Mouse (Mus musculus): Measurements from ENCODE around the gene Megf11. TPM values are rescaled to one million over a fixed set of nuclear protein-coding genes. Genes with fewer than 3 reads are reported as not detected.
A peak's percentile ranks its signal among the peaks of the same experiment; 100 is the strongest.

Gene Megf11
- polyA plus RNA-seq, 1 experiment from 2014 or later: 0.65 TPM

DNA sequence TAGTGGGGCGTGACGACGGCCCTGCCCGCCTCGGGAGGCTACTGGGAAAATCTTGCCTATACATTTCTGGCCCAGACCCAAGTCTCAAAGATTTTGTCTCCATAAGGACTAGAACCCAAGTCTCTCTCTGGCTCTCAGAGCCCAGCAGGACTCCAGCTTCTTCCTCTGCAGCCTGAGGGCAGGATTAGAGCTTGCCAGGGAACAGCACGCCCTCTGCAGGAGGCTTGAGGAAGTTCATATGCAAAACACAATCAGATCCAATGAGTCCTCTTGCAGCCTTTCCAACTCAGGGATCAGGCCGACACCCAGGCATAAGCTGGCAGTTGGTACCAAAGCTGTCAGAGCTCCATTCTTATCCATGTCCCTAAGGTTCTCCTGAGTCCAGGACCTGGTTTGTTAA lies 122.6 kb downstream of the Megf11 start:
- peak; percentile 17 for DNase-seq (ENCODE audit: low spot score)
- no peaks in the 10 kb centered on the region for H3K4me1 ChIP-seq (ENCODE audit: control insufficient read depth, insufficient read depth, low read length)
- no peaks in the 10 kb centered on the region for H3K27me3 ChIP-seq (ENCODE audit: control insufficient read depth, insufficient read depth, low read length)
- WGBS: 53% methylated on average over 7 of the region's 7 CpGs
- H3K27ac ChIP-seq (replicated peaks; ENCODE audit: low read depth, low read length): no peak overlapping the region
- no peak overlapping the region for H3K4me3 ChIP-seq (ENCODE audit: low read depth, low read length)
- H3K4me2 ChIP-seq (ENCODE audit: low read depth, low read length): no peak overlapping the region
- no peaks in the 10 kb centered on the region for H3K9me3 ChIP-seq (replicated peaks; ENCODE audit: control insufficient read depth, low read length)
- no peak overlapping the region for H3K9ac ChIP-seq (replicated peaks; ENCODE audit: low read length)
- no peak for ATAC-seq (replicated peaks; ENCODE audit: insufficient number of reproducible peaks, low FRiP score, low TSS enrichment, low read depth)
- H3K36me3 ChIP-seq (replicated peaks; ENCODE audit: control insufficient read depth, insufficient read depth, low read depth, low read length): no peaks in the 10 kb centered on the region

DNA sequence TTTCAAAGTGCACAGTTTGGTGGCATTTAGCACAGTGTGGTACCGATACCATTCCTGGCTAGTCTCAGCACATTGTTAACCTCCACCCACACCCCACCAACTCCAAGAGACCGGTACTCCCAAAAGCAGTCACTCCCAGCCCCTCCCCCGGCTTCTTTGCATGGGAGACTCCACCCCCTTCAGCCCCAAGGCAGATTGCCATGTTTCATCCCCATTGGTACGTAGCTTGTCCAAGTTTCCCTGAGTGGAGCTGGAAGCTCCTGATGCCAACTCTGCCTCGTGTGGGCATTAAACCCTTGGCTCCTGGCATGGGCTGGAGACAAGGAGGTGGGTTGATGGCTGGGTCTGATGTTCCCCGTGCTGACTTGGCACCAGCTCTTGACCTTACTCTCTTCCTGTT lies 129.4 kb downstream of the Megf11 start:
- Histone ChIP-seq H3K9me3 (replicated peaks; ENCODE audit: control insufficient read depth, low read length) (no peaks in the 10 kb centered on the region), H3K9ac (replicated peaks; ENCODE audit: low read length) (no peak overlapping the region), H3K36me3 (replicated peaks; ENCODE audit: control insufficient read depth, insufficient read depth, low read depth, low read length) (no peaks in the 10 kb centered on the region), H3K27me3 (ENCODE audit: control insufficient read depth, insufficient read depth, low read length) (no peaks in the 10 kb centered on the region), H3K4me2 (ENCODE audit: low read depth, low read length) (no peak overlapping the region), H3K4me3 (ENCODE audit: low read depth, low read length) (no peak overlapping the region), H3K27ac (replicated peaks; ENCODE audit: low read depth, low read length) (no peak overlapping the region), H3K4me1 (ENCODE audit: control insufficient read depth, insufficient read depth, low read length) (no peaks in the 10 kb centered on the region)
- WGBS: 57% methylated on average over 6 of the region's 6 CpGs
- DNase-seq (ENCODE audit: low spot score) (no peak), ATAC-seq (replicated peaks; ENCODE audit: insufficient number of reproducible peaks, low FRiP score, low TSS enrichment, low read depth) (no peak)

DNA sequence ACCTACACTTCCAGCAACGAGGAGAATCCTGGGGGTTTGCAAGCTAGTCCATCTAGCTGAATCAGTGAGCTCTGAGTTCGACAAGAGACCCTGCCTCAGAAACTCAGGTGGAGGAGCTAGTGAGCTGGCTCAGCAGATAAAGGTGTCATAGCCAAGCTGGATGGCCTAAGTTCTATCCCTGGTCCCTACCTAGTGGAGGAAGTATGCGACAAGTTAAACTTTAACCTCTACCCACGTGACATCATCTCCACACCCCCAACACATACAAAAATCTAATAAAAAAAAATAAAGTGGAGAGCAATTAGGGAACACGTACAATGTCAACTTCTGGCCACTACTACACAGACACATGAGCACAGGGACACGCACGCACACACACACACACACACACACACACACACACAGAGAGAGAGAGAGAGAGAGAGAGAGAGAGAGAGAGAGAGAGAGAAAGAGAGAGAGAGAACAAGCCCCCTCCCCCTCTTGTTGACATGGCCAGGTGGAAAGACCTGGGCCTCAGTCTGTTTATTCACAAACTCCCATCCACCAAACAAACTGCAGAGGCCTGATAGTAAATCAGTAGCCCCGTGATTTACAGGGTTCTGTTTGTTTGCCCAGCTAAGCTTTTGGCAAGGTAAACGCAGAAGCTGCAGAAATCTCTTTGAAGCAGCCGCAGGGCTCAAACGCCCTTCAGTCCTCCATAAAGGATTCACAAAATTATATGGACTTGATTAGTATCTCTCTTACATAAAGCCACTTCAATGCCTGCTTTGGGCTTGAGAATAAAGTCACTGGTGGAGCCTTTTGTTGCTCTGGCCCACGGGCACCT lies 134.7 kb downstream of the Megf11 start:
- no peak for ATAC-seq (replicated peaks; ENCODE audit: insufficient number of reproducible peaks, low FRiP score, low TSS enrichment, low read depth)
- H3K4me2 ChIP-seq (ENCODE audit: low read depth, low read length): no peak overlapping the region
- no peaks in the 10 kb centered on the region for H3K36me3 ChIP-seq (replicated peaks; ENCODE audit: control insufficient read depth, insufficient read depth, low read depth, low read length)
- no peaks in the 10 kb centered on the region for H3K9me3 ChIP-seq (replicated peaks; ENCODE audit: control insufficient read depth, low read length)
- 62% methylated on average over 12 of the region's 12 CpGs for WGBS
- no peaks in the 10 kb centered on the region for H3K27me3 ChIP-seq (ENCODE audit: control insufficient read depth, insufficient read depth, low read length)
- no peaks in the 10 kb centered on the region for H3K4me1 ChIP-seq (ENCODE audit: control insufficient read depth, insufficient read depth, low read length)
- H3K9ac ChIP-seq (replicated peaks; ENCODE audit: low read length): no peak overlapping the region
- no peak overlapping the region for H3K4me3 ChIP-seq (ENCODE audit: low read depth, low read length)
- no peak for DNase-seq (ENCODE audit: low spot score)
- H3K27ac ChIP-seq (replicated peaks; ENCODE audit: low read depth, low read length): no peak overlapping the region

DNA sequence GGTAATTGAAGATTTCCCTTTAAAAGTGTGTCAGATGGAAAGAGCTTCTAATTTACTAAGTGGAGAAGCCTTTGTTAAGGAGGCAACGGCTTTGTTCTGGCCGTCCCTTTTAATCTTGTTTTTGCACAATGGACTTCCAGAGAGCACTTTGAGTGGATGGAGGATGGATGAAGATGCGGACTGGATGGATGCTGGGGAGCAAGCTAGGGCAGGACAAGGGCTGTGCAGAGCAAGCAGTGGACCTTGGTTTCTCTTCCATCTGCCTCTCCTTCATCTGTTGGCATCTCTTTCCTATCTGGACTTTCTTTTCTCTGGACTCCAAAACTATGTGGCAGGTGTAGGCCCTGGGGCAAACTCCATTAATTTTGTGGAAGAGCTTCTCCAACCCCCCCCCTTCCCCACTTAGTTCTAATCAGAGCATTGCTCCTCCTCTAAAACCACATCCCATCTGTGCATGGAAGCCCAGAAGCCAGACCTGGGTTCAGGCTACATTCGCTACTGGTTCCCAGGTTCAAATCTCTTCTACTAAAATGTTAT lies 135.4 kb downstream of the Megf11 start:
- H3K27ac ChIP-seq (replicated peaks; ENCODE audit: low read depth, low read length): no peak overlapping the region

DNA sequence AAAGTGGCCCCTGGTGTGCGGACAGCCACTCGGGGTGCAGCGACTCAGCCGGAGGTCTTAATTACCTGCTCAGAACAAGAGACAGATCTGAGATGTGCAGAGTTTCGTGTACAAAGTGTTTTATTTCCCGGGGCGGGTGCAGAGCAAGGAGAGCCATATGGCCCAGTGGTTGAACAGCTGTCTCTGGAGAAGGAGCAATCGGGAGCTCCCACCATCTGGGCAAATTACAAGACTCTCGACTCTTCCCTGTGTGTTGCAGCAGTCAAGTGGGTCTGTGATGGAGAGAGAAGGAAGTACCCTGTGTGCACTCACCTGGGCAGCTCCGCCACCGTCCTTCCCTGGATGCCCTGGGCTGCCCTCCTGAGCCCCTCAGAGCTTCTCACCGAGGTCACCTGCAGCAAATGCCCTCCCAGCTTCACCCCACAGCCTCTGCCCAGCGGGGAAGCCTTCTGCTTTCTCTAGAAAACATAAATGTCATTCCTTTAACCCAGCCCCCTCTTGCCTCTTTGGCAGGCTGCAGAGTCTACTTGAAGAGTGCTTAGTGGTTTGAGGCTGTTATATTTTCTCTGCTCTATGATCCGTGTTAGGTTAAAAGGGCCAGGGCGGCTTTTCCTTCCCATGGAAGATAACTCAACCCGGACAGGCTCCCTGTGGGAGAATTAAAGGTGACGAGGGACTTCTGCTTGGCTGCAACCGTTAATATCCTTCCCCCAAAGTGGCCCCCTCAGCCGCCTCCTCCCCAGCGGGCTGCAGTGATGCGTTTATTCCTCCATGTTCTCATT lies 138.0 kb downstream of the Megf11 start:
- no peak for DNase-seq (ENCODE audit: low spot score)
- no peak overlapping the region for H3K4me3 ChIP-seq (ENCODE audit: low read depth, low read length)
- no peaks in the 10 kb centered on the region for H3K4me1 ChIP-seq (ENCODE audit: control insufficient read depth, insufficient read depth, low read length)
- H3K36me3 ChIP-seq (replicated peaks; ENCODE audit: control insufficient read depth, insufficient read depth, low read depth, low read length): no peaks in the 10 kb centered on the region
- no peak for ATAC-seq (replicated peaks; ENCODE audit: insufficient number of reproducible peaks, low FRiP score, low TSS enrichment, low read depth)
- H3K4me2 ChIP-seq (ENCODE audit: low read depth, low read length): no peak overlapping the region
- no peaks in the 10 kb centered on the region for H3K9me3 ChIP-seq (replicated peaks; ENCODE audit: control insufficient read depth, low read length)
- no peaks in the 10 kb centered on the region for H3K27me3 ChIP-seq (ENCODE audit: control insufficient read depth, insufficient read depth, low read length)
- H3K9ac ChIP-seq (replicated peaks; ENCODE audit: low read length): no peak overlapping the region
- 64% methylated on average over 21 of the region's 21 CpGs for WGBS
- H3K27ac ChIP-seq (replicated peaks; ENCODE audit: low read depth, low read length): no peak overlapping the region

More for the DNA sequence above, 135.4 kb downstream of the Megf11 start:
- ATAC-seq (replicated peaks; ENCODE audit: insufficient number of reproducible peaks, low FRiP score, low TSS enrichment, low read depth): no peak
- H3K4me2 ChIP-seq (ENCODE audit: low read depth, low read length): no peak overlapping the region
- WGBS: 52% methylated on average over 4 of the region's 4 CpGs
- no peak overlapping the region for H3K4me3 ChIP-seq (ENCODE audit: low read depth, low read length)
- no peak for DNase-seq (ENCODE audit: low spot score)
- H3K9me3 ChIP-seq (replicated peaks; ENCODE audit: control insufficient read depth, low read length): no peaks in the 10 kb centered on the region
- H3K9ac ChIP-seq (replicated peaks; ENCODE audit: low read length): no peak overlapping the region
- H3K4me1 ChIP-seq (ENCODE audit: control insufficient read depth, insufficient read depth, low read length): no peaks in the 10 kb centered on the region
- no peaks in the 10 kb centered on the region for H3K36me3 ChIP-seq (replicated peaks; ENCODE audit: control insufficient read depth, insufficient read depth, low read depth, low read length)
- no peaks in the 10 kb centered on the region for H3K27me3 ChIP-seq (ENCODE audit: control insufficient read depth, insufficient read depth, low read length)

DNA sequence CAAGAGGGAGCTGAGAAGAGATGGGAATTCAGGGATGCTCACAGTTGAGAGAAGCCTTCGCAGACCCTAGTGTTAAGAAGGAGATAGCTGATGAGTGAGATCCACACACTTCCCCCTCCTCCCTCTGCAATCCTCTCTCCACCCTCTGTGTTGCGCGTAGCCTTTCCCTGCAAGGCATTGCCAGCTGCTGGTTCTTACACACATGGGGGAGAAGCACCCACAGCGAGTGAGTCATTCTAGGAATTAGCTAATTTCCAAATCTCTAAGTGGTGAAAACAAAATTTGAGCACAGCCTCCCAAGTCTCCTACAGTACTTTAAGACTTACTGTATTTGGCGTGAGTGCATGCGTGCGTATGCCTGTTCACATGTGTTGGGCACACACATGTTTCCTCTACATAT lies 142.6 kb downstream of the Megf11 start:
- ATAC-seq (replicated peaks; ENCODE audit: insufficient number of reproducible peaks, low FRiP score, low TSS enrichment, low read depth) (no peak), DNase-seq (ENCODE audit: low spot score) (no peak)
- Histone ChIP-seq H3K27ac (replicated peaks; ENCODE audit: low read depth, low read length) (no peak overlapping the region), H3K4me1 (ENCODE audit: control insufficient read depth, insufficient read depth, low read length) (no peaks in the 10 kb centered on the region; the same call in 1 of the 2 replicates), H3K36me3 (replicated peaks; ENCODE audit: control insufficient read depth, insufficient read depth, low read depth, low read length) (no peaks in the 10 kb centered on the region), H3K4me3 (ENCODE audit: low read depth, low read length) (no peak overlapping the region), H3K4me2 (ENCODE audit: low read depth, low read length) (no peak overlapping the region), H3K27me3 (ENCODE audit: control insufficient read depth, insufficient read depth, low read length) (no peaks in the 10 kb centered on the region), H3K9me3 (replicated peaks; ENCODE audit: control insufficient read depth, low read length) (no peaks in the 10 kb centered on the region), H3K9ac (replicated peaks; ENCODE audit: low read length) (no peak overlapping the region)
- 89% methylated on average over 7 of the region's 7 CpGs for WGBS

DNA sequence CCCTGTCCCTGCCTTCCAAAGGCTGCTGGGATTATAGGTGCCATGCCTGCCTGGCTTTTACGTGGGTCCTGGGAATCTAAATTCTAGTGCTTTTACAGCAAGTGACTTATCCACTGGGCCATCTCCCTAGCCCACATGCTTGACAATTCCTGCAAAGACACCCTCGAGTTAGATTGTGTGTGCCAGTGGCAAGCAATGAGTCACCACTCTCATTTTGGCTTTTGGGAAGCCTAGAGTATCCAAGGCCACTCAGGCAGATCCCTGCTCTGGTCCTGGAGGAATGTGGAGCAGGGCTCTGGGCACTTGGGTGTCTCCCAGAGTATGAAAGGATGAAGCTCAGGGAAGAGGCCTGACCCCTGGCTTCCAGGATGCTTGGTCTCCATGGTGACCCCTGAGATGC lies 143.2 kb downstream of the Megf11 start:
- Histone ChIP-seq H3K27ac (replicated peaks; ENCODE audit: low read depth, low read length) (no peak overlapping the region), H3K9ac (replicated peaks; ENCODE audit: low read length) (no peak overlapping the region), H3K4me1 (ENCODE audit: control insufficient read depth, insufficient read depth, low read length) (no peaks in the 10 kb centered on the region; the same call in 1 of the 2 replicates), H3K4me2 (ENCODE audit: low read depth, low read length) (no peak overlapping the region), H3K9me3 (replicated peaks; ENCODE audit: control insufficient read depth, low read length) (no peaks in the 10 kb centered on the region), H3K27me3 (ENCODE audit: control insufficient read depth, insufficient read depth, low read length) (no peaks in the 10 kb centered on the region), H3K4me3 (ENCODE audit: low read depth, low read length) (no peak overlapping the region), H3K36me3 (replicated peaks; ENCODE audit: control insufficient read depth, insufficient read depth, low read depth, low read length) (no peaks in the 10 kb centered on the region)
- ATAC-seq (replicated peaks; ENCODE audit: insufficient number of reproducible peaks, low FRiP score, low TSS enrichment, low read depth) (no peak), DNase-seq (ENCODE audit: low spot score) (no peak)
- 76% methylated on average over 2 of the region's 2 CpGs for WGBS

DNA sequence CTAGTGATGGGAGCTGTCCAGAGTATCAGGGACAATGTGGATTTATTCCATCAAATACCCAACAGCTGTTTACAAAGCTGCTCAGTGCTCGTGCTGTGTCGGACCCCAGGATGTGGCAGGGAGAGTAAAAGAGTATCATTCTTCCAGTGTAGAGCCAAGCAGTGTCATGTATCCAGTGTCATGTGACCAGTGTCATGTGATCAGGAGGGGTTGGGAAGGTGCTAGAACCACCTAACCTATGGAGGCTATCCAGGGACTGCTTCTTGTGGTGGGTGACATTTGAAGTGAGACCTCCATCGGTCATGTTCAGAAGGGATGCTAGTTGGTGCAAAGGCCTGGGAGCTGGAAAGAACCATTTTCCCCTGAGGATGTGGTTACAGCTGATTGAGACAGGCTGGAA lies 146.5 kb downstream of the Megf11 start:
- Histone ChIP-seq H3K4me1 (ENCODE audit: control insufficient read depth, insufficient read depth, low read length) (no peaks in the 10 kb centered on the region; the same call in 1 of the 2 replicates), H3K27ac (replicated peaks; ENCODE audit: low read depth, low read length) (no peak overlapping the region), H3K36me3 (replicated peaks; ENCODE audit: control insufficient read depth, insufficient read depth, low read depth, low read length) (no peaks in the 10 kb centered on the region), H3K4me3 (ENCODE audit: low read depth, low read length) (no peak overlapping the region), H3K9ac (replicated peaks; ENCODE audit: low read length) (no peak overlapping the region), H3K4me2 (ENCODE audit: low read depth, low read length) (no peak overlapping the region), H3K9me3 (replicated peaks; ENCODE audit: control insufficient read depth, low read length) (no peaks in the 10 kb centered on the region), H3K27me3 (ENCODE audit: control insufficient read depth, insufficient read depth, low read length) (no peaks in the 10 kb centered on the region)
- ATAC-seq (replicated peaks; ENCODE audit: insufficient number of reproducible peaks, low FRiP score, low TSS enrichment, low read depth) (no peak), DNase-seq (ENCODE audit: low spot score) (peak; percentile 24)
- 69% methylated on average over 3 of the region's 3 CpGs for WGBS
